Mouse (Mus musculus): ENCODE data around the gene Pik3c2b.

GRCm38 (mm10) chr1:133088196-133088595, 42.7 kb downstream of the Pik3c2b start:
- TF ChIP-seq CTCF (conservative IDR thresholded peaks at IDR 0.05; ENCODE audit: low read length) (no peak), POU5F1 (IDR thresholded peaks at IDR 0.05; ENCODE audit: borderline replicate concordance, low read length) (no peak), NANOG (IDR thresholded peaks at IDR 0.05; ENCODE audit: borderline replicate concordance, low read length) (no peak)
